ENCODE assay signal across 11 mouse cellular contexts in genomic region chr14:56817616-56818015, GRCm38 (mm10). TPM values are rescaled to one million over a fixed set of nuclear protein-coding genes. Genes with fewer than 3 reads are reported as not detected.
DNase-seq lines count a peak whose midpoint lies in the region; ATAC-seq and TF ChIP-seq lines count a peak whose summit lies in the region.
"Had no signal": no experiment of that assay in that cellular context is flagged by ENCODE, and none has a peak within 500 bp of the region (broad histone marks: within the 10 kb centered on the region; RNA-seq: fewer than 3 reads in every experiment).

No protein-coding gene starts in this region.

- in situ Hi-C loops in ES-E14 (cut with MboI; ENCODE audit: low sequenced_read_pairs in 2 of 2, unreplicated experiment in 2 of 2): no loop called here

- no peak overlapping the region for H3K4me3 ChIP-seq in heart, embryonic 15.5 days
- peak overlapping the region; percentile 27 to 32; a peak in 3 of 4 replicates for H3K4me3 ChIP-seq in ES-E14 (ENCODE audit: insufficient read depth in 1 of 2, low read depth in 1 of 2, low read length in 2 of 2, poor library complexity in 1 of 2, severe bottlenecking in 1 of 2)
- H3K4me3 ChIP-seq in embryonic facial prominence, embryonic 15.5 days (replicated peaks): no peak overlapping the region
- H3K4me3 ChIP-seq in midbrain, embryonic 12.5 days: peak overlapping the region; percentile 1; the same call in 1 of the 2 replicates
- no peak overlapping the region for H3K4me3 ChIP-seq in intestine, embryonic 15.5 days (replicated peaks)
- H3K4me3 ChIP-seq: megakaryocyte, embryonic 14.5 days had no signal

- H3K27me3 ChIP-seq in heart, embryonic 15.5 days: no peaks in the 10 kb centered on the region
- H3K27me3 ChIP-seq in embryonic facial prominence, embryonic 15.5 days: no peaks in the 10 kb centered on the region
- no peaks in the 10 kb centered on the region for H3K27me3 ChIP-seq in midbrain, embryonic 12.5 days
- no peaks in the 10 kb centered on the region for H3K27me3 ChIP-seq in intestine, embryonic 15.5 days (replicated peaks)
- H3K27me3 ChIP-seq: megakaryocyte, embryonic 14.5 days had no signal

- H3K36me3 ChIP-seq in heart, embryonic 15.5 days: no peaks in the 10 kb centered on the region
- H3K36me3 ChIP-seq in ES-E14 (ENCODE audit: control insufficient read depth, insufficient read depth, low read length, poor library complexity, severe bottlenecking): no peaks in the 10 kb centered on the region
- no peaks in the 10 kb centered on the region for H3K36me3 ChIP-seq in embryonic facial prominence, embryonic 15.5 days
- no peaks in the 10 kb centered on the region for H3K36me3 ChIP-seq in midbrain, embryonic 12.5 days
- H3K36me3 ChIP-seq in intestine, embryonic 15.5 days: no peaks in the 10 kb centered on the region

- H3K4me1 ChIP-seq in heart, embryonic 15.5 days (replicated peaks): peaks cover 10% of the 10 kb centered on the region
- H3K4me1 ChIP-seq in ES-E14 (ENCODE audit: control insufficient read depth in 2 of 2, insufficient read depth in 2 of 2, low read length in 2 of 2, poor library complexity in 1 of 2): peaks cover 4 to 10% of the 10 kb centered on the region in 2 experiments; a peak in 3 of 4 replicates
- peaks cover 6% of the 10 kb centered on the region; the same call in 1 of the 2 replicates for H3K4me1 ChIP-seq in embryonic facial prominence, embryonic 15.5 days
- H3K4me1 ChIP-seq in midbrain, embryonic 12.5 days: peaks cover 11% of the 10 kb centered on the region
- no peaks in the 10 kb centered on the region for H3K4me1 ChIP-seq in intestine, embryonic 15.5 days (replicated peaks)

- no peak overlapping the region for H3K9ac ChIP-seq in heart, embryonic 15.5 days
- peak overlapping the region; percentile 37; the same call in 1 of the 2 replicates for H3K9ac ChIP-seq in ES-E14 (ENCODE audit: insufficient read depth, low read depth, low read length, poor library complexity, severe bottlenecking)
- no peak overlapping the region for H3K9ac ChIP-seq in embryonic facial prominence, embryonic 15.5 days
- no peak overlapping the region for H3K9ac ChIP-seq in midbrain, embryonic 12.5 days (replicated peaks)
- no peak overlapping the region for H3K9ac ChIP-seq in intestine, embryonic 15.5 days

- no peak overlapping the region for H3K27ac ChIP-seq in heart, embryonic 15.5 days
- H3K27ac ChIP-seq in ES-E14 (ENCODE audit: insufficient read depth, low read depth, low read length, poor library complexity, severe bottlenecking): peak overlapping the region; percentile 56; the same call in 1 of the 2 replicates
- H3K27ac ChIP-seq in embryonic facial prominence, embryonic 15.5 days (replicated peaks): peak overlapping the region; percentile 51
- no peak overlapping the region for H3K27ac ChIP-seq in midbrain, embryonic 12.5 days (replicated peaks)
- no peak overlapping the region for H3K27ac ChIP-seq in intestine, embryonic 15.5 days

- 13% methylated on average over 9 of the region's 11 CpGs for WGBS in heart, embryonic 15.5 days
- 5% methylated on average over 11 of the region's 11 CpGs for WGBS in embryonic facial prominence, embryonic 15.5 days
- WGBS in midbrain, embryonic 12.5 days: 16% methylated on average over 8 of the region's 11 CpGs
- 11% methylated on average over 10 of the region's 11 CpGs for WGBS in intestine, embryonic 15.5 days

- H3K9me3 ChIP-seq in heart, embryonic 15.5 days (replicated peaks): no peaks in the 10 kb centered on the region
- H3K9me3 ChIP-seq in ES-E14 (ENCODE audit: control insufficient read depth, insufficient read depth, low read depth, low read length): no peaks in the 10 kb centered on the region
- no peaks in the 10 kb centered on the region for H3K9me3 ChIP-seq in embryonic facial prominence, embryonic 15.5 days (replicated peaks)
- H3K9me3 ChIP-seq in midbrain, embryonic 12.5 days: peaks cover 7% of the 10 kb centered on the region; the same call in 1 of the 2 replicates
- no peaks in the 10 kb centered on the region for H3K9me3 ChIP-seq in intestine, embryonic 15.5 days
- H3K9me3 ChIP-seq: megakaryocyte, embryonic 14.5 days had no signal

- H3K4me2 ChIP-seq in heart, embryonic 15.5 days: peak overlapping the region; percentile 1; the same call in 1 of the 2 replicates
- H3K4me2 ChIP-seq in embryonic facial prominence, embryonic 15.5 days (replicated peaks): peak overlapping the region; percentile 30
- H3K4me2 ChIP-seq in midbrain, embryonic 12.5 days (replicated peaks): peak overlapping the region; percentile 36
- no peak overlapping the region for H3K4me2 ChIP-seq in intestine, embryonic 15.5 days (replicated peaks)

- DNase-seq in heart, adult 8-10 months (ENCODE audit: low spot score): no peak
- DNase-seq in ES-E14 (ENCODE audit: low read depth, low spot score): no peak
- DNase-seq in ovary, postnatal 14 days (ENCODE audit: low spot score): no peak
- DNase-seq in adrenal gland, postnatal 36 days: no peak
- DNase-seq: heart, postnatal 10 days; kidney, postnatal 14 days had no signal

- ATAC-seq in heart, embryonic 15.5 days (replicated peaks; ENCODE audit: insufficient number of reproducible peaks, insufficient read depth, low FRiP score, low read depth): no peak
- no peak for ATAC-seq in embryonic facial prominence, embryonic 15.5 days (ENCODE audit: insufficient number of reproducible peaks, low FRiP score, low TSS enrichment, low read depth)
- no peak for ATAC-seq in midbrain, embryonic 12.5 days (ENCODE audit: low FRiP score, low read depth)
- ATAC-seq in intestine, embryonic 15.5 days: no peak

TF ChIP-seq in ES-E14, 5 proteins besides CTCF, POLR2A, EP300 and RAD21:
- TF ChIP-seq ZNF384 (IDR thresholded peaks at IDR 0.05; ENCODE audit: low read depth, low read length) (no peak), MAFK (IDR thresholded peaks at IDR 0.05; ENCODE audit: insufficient read depth, low read depth, low read length) (no peak), HCFC1 (IDR thresholded peaks at IDR 0.05; ENCODE audit: borderline replicate concordance, insufficient read depth, low read length) (no peak), CHD2 (IDR thresholded peaks at IDR 0.05; ENCODE audit: low read depth, low read length) (no peak), ZC3H11A (IDR thresholded peaks at IDR 0.05; ENCODE audit: borderline replicate concordance, low read depth, low read length) (no peak)

RNA-seq across cellular contexts. Expression of gene Zmym5, which starts 6.1 kb away (rescaled TPM):
- 16.7 and 17.3 TPM in 2 replicates for polyA plus RNA-seq in heart, embryonic 15.5 days (2015; fragmentation: Nextera tagmentation; extraction: Ambion mirVana)
- 10 to 100 TPM; 17.9 to 21.2 (median 20.6) TPM for total RNA-seq in heart, adult 8-10 months (2022)
- 8.3 and 10.5 TPM in 2 replicates for total RNA-seq in ES-E14 (2012; rRNA removed)
- polyA plus RNA-seq in embryonic facial prominence, embryonic 15.5 days (2015; fragmentation: Nextera tagmentation; extraction: Ambion mirVana): 27.7 and 29.4 TPM in 2 replicates
- polyA plus RNA-seq in midbrain, embryonic 12.5 days (2016; fragmentation: Nextera tagmentation; extraction: Ambion mirVana): 34.4 and 39.1 TPM in 2 replicates
- 10 to 100 TPM; 29.7 to 33.9 TPM for total RNA-seq in adrenal gland, postnatal 36 days (2021)
- polyA plus RNA-seq in intestine, embryonic 15.5 days (2015; fragmentation: Nextera tagmentation; extraction: Ambion mirVana): 18.5 and 19.4 TPM in 2 replicates

RNA-seq across cellular contexts. Expression of gene Pspc1, which starts 39.5 kb away (rescaled TPM):
- 16.8 and 18.5 TPM in 2 replicates for polyA plus RNA-seq in heart, embryonic 15.5 days (2015; fragmentation: Nextera tagmentation; extraction: Ambion mirVana)
- 10 to 100 TPM; 12.1 to 22.6 (median 17.0) TPM for total RNA-seq in heart, adult 8-10 months (2022)
- total RNA-seq in ES-E14 (2012; rRNA removed): 36.3 and 49.3 TPM in 2 replicates
- polyA plus RNA-seq in embryonic facial prominence, embryonic 15.5 days (2015; fragmentation: Nextera tagmentation; extraction: Ambion mirVana): 23.1 and 24.8 TPM in 2 replicates
- polyA plus RNA-seq in midbrain, embryonic 12.5 days (2016; fragmentation: Nextera tagmentation; extraction: Ambion mirVana): 55.7 and 56.0 TPM in 2 replicates
- total RNA-seq in adrenal gland, postnatal 36 days (2021): 10 to 100 TPM; 27.4 to 31.8 TPM
- polyA plus RNA-seq in intestine, embryonic 15.5 days (2015; fragmentation: Nextera tagmentation; extraction: Ambion mirVana): 20.5 and 24.7 TPM in 2 replicates

Comparison
In these comparisons a context has a peak if more than half of its experiments do, and no peak if none do; other contexts are left out.
1. H3K27ac ChIP-seq: peak in ES-E14 (single experiment) and embryonic facial prominence, embryonic 15.5 days (single experiment); none in heart, embryonic 15.5 days (single experiment), midbrain, embryonic 12.5 days (single experiment) and intestine, embryonic 15.5 days (single experiment).
2. H3K4me3 ChIP-seq: peak in ES-E14 (2 of 2) and midbrain, embryonic 12.5 days (single experiment); none in heart, embryonic 15.5 days (single experiment), embryonic facial prominence, embryonic 15.5 days (single experiment) and intestine, embryonic 15.5 days (single experiment).